Mouse (Mus musculus): ENCODE data around the gene Kncn. TPM values are rescaled to one million over a fixed set of nuclear protein-coding genes. Genes with fewer than 3 reads are reported as not detected.
A peak's percentile ranks its signal among the peaks of the same experiment; 100 is the strongest.

The Kncn gene
- total and polyA plus RNA-seq, 2 experiments from 2014 or later = 0.10 TPM; not detected in 1

- H3K36me3 ChIP-seq (ENCODE audit: insufficient read depth, low read length) = no peaks in the 10 kb centered on the region
- H3K4me3 ChIP-seq (ENCODE audit: low read length) = no peak overlapping the region
- no peak for TF ChIP-seq CTCF (IDR thresholded peaks at IDR 0.05; ENCODE audit: low read depth)
- H3K27ac ChIP-seq = peak overlapping the region; percentile 3; the same call in 1 of the 2 replicates
- H3K4me1 ChIP-seq (ENCODE audit: insufficient read depth, low read length) = peaks cover 19% of the 10 kb centered on the region
- 68% methylated on average over 3 of the region's 3 CpGs for WGBS
- ATAC-seq = peak; percentile 87
- DNase-seq (ENCODE audit: low spot score) = peak; percentile 83
- H3K9ac ChIP-seq (replicated peaks; ENCODE audit: low read length) = no peak overlapping the region
- no peaks in the 10 kb centered on the region for H3K9me3 ChIP-seq (ENCODE audit: low read length)
- H3K27me3 ChIP-seq (ENCODE audit: insufficient read depth, low read length) = no peaks in the 10 kb centered on the region
- no peak overlapping the region for H3K4me2 ChIP-seq (ENCODE audit: low read depth, low read length)
These were observed 1.6 kb downstream of the Kncn start for GRCm38 (mm10) chr4:115885846-115886245.

DNA sequence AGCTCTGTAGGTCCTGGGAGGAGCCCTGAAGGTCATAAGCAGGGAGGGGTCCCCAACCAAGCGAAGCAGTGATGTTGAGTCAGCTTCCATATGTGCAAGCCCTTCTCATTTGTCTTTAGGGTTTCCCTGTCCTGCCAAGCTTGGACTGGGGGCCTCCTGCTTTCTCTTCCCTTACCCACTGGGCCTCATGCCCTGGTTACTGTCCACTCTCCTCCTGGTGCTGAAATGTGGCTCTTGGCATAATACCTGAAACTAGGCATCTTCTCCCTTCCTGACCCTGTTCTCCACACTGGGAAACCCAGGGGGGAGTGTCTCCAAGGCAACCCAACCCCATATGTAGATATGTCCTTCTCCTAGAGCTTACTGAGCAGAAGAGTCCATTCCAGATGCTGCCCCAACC lies 2.7 kb downstream of the Kncn start:
- Histone ChIP-seq H3K36me3 (ENCODE audit: insufficient read depth, low read length) (no peaks in the 10 kb centered on the region), H3K4me1 (ENCODE audit: insufficient read depth, low read length) (0 out of 2 replicates have a peak, but pooled peaks cover 10% of the 10 kb centered on the region), H3K27ac (no peak overlapping the region), H3K9ac (replicated peaks; ENCODE audit: low read length) (no peak overlapping the region), H3K4me3 (ENCODE audit: low read length) (no peak overlapping the region), H3K4me2 (ENCODE audit: low read depth, low read length) (no peak overlapping the region), H3K27me3 (ENCODE audit: insufficient read depth, low read length) (no peaks in the 10 kb centered on the region), H3K9me3 (ENCODE audit: low read length) (no peaks in the 10 kb centered on the region)
- DNase-seq (ENCODE audit: low spot score) = no peak
- WGBS = 62% methylated on average over 1 of the region's 1 CpGs
- ATAC-seq = no peak
- TF ChIP-seq CTCF (IDR thresholded peaks at IDR 0.05; ENCODE audit: low read depth) = no peak

- Histone ChIP-seq H3K27me3 (ENCODE audit: insufficient read depth, low read length) (no peaks in the 10 kb centered on the region), H3K4me3 (ENCODE audit: low read length) (peak overlapping the region; percentile 32), H3K9me3 (ENCODE audit: low read length) (no peaks in the 10 kb centered on the region), H3K36me3 (ENCODE audit: insufficient read depth, low read length) (no peaks in the 10 kb centered on the region), H3K4me1 (ENCODE audit: insufficient read depth, low read length) (0 out of 2 replicates have a peak, but pooled peaks cover 10% of the 10 kb centered on the region), H3K4me2 (ENCODE audit: low read depth, low read length) (peak overlapping the region; percentile 62), H3K9ac (replicated peaks; ENCODE audit: low read length) (no peak overlapping the region; the same call in 1 of the 2 replicates), H3K27ac (no peak overlapping the region)
- ATAC-seq = no peak
- no peak for TF ChIP-seq CTCF (IDR thresholded peaks at IDR 0.05; ENCODE audit: low read depth)
- DNase-seq (ENCODE audit: low spot score) = no peak
- 11% methylated on average over 6 of the region's 6 CpGs for WGBS
These were observed 5.9 kb downstream of the Kncn start for GRCm38 (mm10) chr4:115890066-115890465.

DNA sequence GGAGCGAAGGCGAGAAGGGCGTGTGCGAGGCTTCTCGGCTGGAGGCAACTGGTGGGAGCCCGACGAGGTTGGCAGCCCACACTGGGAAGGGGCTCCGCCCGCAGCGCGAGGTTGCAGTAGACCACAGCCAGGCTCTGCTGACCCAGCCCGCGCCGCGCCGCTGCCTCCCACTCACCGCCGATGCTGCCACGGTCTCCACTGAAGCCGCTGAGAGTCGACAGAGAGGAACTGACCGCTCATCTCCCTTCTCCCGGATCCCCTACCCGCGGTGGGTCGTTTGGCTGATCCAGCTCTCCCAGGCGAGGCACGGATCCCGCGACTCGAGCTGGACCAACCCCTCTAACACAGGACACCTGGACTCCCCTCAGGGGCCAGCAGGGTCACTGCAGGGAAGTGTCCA lies 6.4 kb downstream of the Kncn start, which contains the start of gene 6430628N08Rik:
Gene 6430628N08Rik (plus strand): TSS at position 113 of the 400 bp plus-strand sequence.
- Histone ChIP-seq H3K36me3 (ENCODE audit: insufficient read depth, low read length) (no peaks in the 10 kb centered on the region), H3K27me3 (ENCODE audit: insufficient read depth, low read length) (no peaks in the 10 kb centered on the region), H3K4me2 (ENCODE audit: low read depth, low read length) (peak within 1 kb of the TSS; percentile 62), H3K9ac (replicated peaks; ENCODE audit: low read length) (no peak within 1 kb of the TSS; the same call in 1 of the 2 replicates), H3K4me1 (ENCODE audit: insufficient read depth, low read length) (0 out of 2 replicates have a peak, but pooled peaks cover 7% of the 10 kb centered on the region), H3K9me3 (ENCODE audit: low read length) (no peaks in the 10 kb centered on the region), H3K27ac (no peak within 1 kb of the TSS), H3K4me3 (ENCODE audit: low read length) (peak within 1 kb of the TSS; percentile 32)
- ATAC-seq = no peak
- TF ChIP-seq CTCF (IDR thresholded peaks at IDR 0.05; ENCODE audit: low read depth) = no peak; the same call in 1 of the 2 replicates
- WGBS = under 1% methylated on average over 31 of the region's 31 CpGs
- no peak for DNase-seq (ENCODE audit: low spot score)

GRCm38 (mm10) chr4:115894281-115894680 lies 10.1 kb downstream of the Kncn start:
- H3K27me3 ChIP-seq (ENCODE audit: insufficient read depth, low read length) = peaks cover 23% of the 10 kb centered on the region
- no peak overlapping the region for H3K4me2 ChIP-seq (ENCODE audit: low read depth, low read length)
- H3K36me3 ChIP-seq (ENCODE audit: insufficient read depth, low read length) = no peaks in the 10 kb centered on the region
- no peak overlapping the region for H3K9ac ChIP-seq (replicated peaks; ENCODE audit: low read length)
- no peak for TF ChIP-seq CTCF (IDR thresholded peaks at IDR 0.05; ENCODE audit: low read depth)
- peaks cover 13% of the 10 kb centered on the region; the same call in 1 of the 2 replicates for H3K4me1 ChIP-seq (ENCODE audit: insufficient read depth, low read length)
- no peak for ATAC-seq
- DNase-seq (ENCODE audit: low spot score) = no peak
- WGBS = 17% methylated on average over 3 of the region's 3 CpGs
- no peak overlapping the region for H3K27ac ChIP-seq
- no peak overlapping the region for H3K4me3 ChIP-seq (ENCODE audit: low read length)
- H3K9me3 ChIP-seq (ENCODE audit: low read length) = no peaks in the 10 kb centered on the region

- Histone ChIP-seq H3K27me3 (ENCODE audit: insufficient read depth, low read length) (peaks cover 30% of the 10 kb centered on the region), H3K4me1 (ENCODE audit: insufficient read depth, low read length) (peaks cover 9% of the 10 kb centered on the region; the same call in 1 of the 2 replicates), H3K4me3 (ENCODE audit: low read length) (peak overlapping the region; percentile 36), H3K27ac (no peak overlapping the region), H3K9ac (replicated peaks; ENCODE audit: low read length) (peak overlapping the region; percentile 31; the same call in 1 of the 2 replicates), H3K9me3 (ENCODE audit: low read length) (no peaks in the 10 kb centered on the region), H3K4me2 (ENCODE audit: low read depth, low read length) (peak overlapping the region; percentile 69), H3K36me3 (ENCODE audit: insufficient read depth, low read length) (no peaks in the 10 kb centered on the region)
- DNase-seq (ENCODE audit: low spot score) = peak; percentile 39
- peak; percentile 40 for TF ChIP-seq CTCF (IDR thresholded peaks at IDR 0.05; ENCODE audit: low read depth)
- 1% methylated on average over 56 of the region's 56 CpGs for WGBS
- peak; percentile 66 for ATAC-seq
These were observed 13.9 kb downstream of the Kncn start for GRCm38 (mm10) chr4:115897901-115898631.

All from hindbrain, postnatal 0 days (tissue).